Mouse (Mus musculus) hindbrain, embryonic 15.5 days (tissue): ENCODE results near the gene Rorb. TPM values are rescaled to one million over a fixed set of nuclear protein-coding genes. Genes with fewer than 3 reads are reported as not detected.
A peak's percentile ranks its signal among the peaks of the same experiment; 100 is the strongest.

ENCODE experiments used
- ATAC-seq: fragments of 200-750 bp; cut with Nextera tagmentation; 2 replicates; pipeline ENCODE4 v1.8.0; 2017; ENCODE audit warnings: low read depth, moderate number of reproducible peaks, moderate TSS enrichment; ENCODE audit not compliant: low FRiP score
- H3K27ac ChIP-seq: fragments of 300-500 bp; sonication (generic); replicated peaks from 2 replicates; pipeline ENCODE4 v1.5.1; 2015; ENCODE audit warnings: mild to moderate bottlenecking, inconsistent platforms
- H3K27me3 ChIP-seq: fragments of 300-500 bp; sonication (generic); 2 replicates; pipeline ENCODE4 v1.6.1; 2015; ENCODE audit warnings: control low read depth, inconsistent platforms
- H3K36me3 ChIP-seq: fragments of 300-500 bp; sonication (generic); 2 replicates; pipeline ENCODE4 v1.6.1; 2015; ENCODE audit warnings: control low read depth, inconsistent platforms
- H3K4me1 ChIP-seq: fragments of 300-500 bp; sonication (generic); replicated peaks from 2 replicates; pipeline ENCODE4 v1.6.1; 2015; ENCODE audit warnings: control low read depth, inconsistent platforms
- H3K4me2 ChIP-seq: fragments of 300-500 bp; sonication (generic); 2 replicates; pipeline ENCODE4 v1.6.1; 2015; ENCODE audit warnings: moderate library complexity, mild to moderate bottlenecking, inconsistent platforms
- H3K4me3 ChIP-seq: fragments of 300-500 bp; sonication (generic); 2 replicates; pipeline ENCODE4 v1.5.1; 2015; ENCODE audit warnings: mild to moderate bottlenecking, inconsistent platforms
- H3K9ac ChIP-seq: fragments of 300-500 bp; sonication (generic); 2 replicates; pipeline ENCODE4 v1.6.1; 2015; ENCODE audit warnings: inconsistent platforms
- H3K9me3 ChIP-seq: fragments of 300-500 bp; sonication (generic); 2 replicates; pipeline ENCODE4 v1.6.1; 2016; ENCODE audit warnings: control low read depth, inconsistent platforms
- WGBS: fragments of 180-500 bp; shearing (Covaris S2); methylation state at CpG from one replicate; pipeline ENCODE4 v1.1.7; 2015; 5-methylcytosine and 5-hydroxymethylcytosine counted together
- polyA plus RNA-seq: library from polyadenylated mRNA; unstranded; fragments of >200 nt; fragmentation: Nextera tagmentation; extraction: Ambion mirVana; gene quantifications from 2 replicates; pipeline ENCODE4 v1.2.1, GENCODE M21; 2015

Rorb gene
- polyA plus RNA-seq, 1 experiment from 2014 or later = 15.4 TPM

GRCm38 (mm10) chr19:18998966-18999365, 112.0 kb downstream of the Rorb start:
- Histone ChIP-seq H3K4me3 (no peak overlapping the region), H3K27me3 (no peaks in the 10 kb centered on the region), H3K9ac (no peak overlapping the region), H3K9me3 (no peaks in the 10 kb centered on the region), H3K36me3 (no peaks in the 10 kb centered on the region), H3K4me1 (no peaks in the 10 kb centered on the region), H3K27ac (no peak overlapping the region), H3K4me2 (no peak overlapping the region)
- no peak for ATAC-seq
- 90% methylated on average over 8 of the region's 8 CpGs for WGBS

DNA sequence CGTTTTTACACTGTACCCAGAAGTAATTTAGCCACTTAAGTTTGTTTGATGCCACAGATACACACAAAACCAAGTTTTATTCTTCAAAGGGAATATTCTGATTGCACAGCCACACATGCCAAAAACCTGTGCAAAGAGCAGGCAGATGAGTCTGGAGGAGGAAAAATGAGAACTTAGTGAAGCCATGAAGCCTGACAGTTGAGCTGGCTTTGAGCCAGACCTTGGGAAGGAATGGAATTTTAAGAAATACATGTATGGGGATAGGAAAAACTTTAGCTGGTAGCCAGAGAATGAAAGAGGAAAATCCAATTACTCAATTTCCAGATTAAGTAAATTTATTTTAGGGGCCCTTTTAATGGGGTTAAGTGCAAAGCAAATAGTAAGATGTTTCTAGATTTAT, 113.3 kb downstream of the Rorb start:
- ATAC-seq = no peak
- no peaks in the 10 kb centered on the region for H3K9me3 ChIP-seq
- H3K36me3 ChIP-seq = no peaks in the 10 kb centered on the region
- H3K27me3 ChIP-seq = no peaks in the 10 kb centered on the region
- no peak overlapping the region for H3K27ac ChIP-seq
- H3K9ac ChIP-seq = no peak overlapping the region
- no peak overlapping the region for H3K4me2 ChIP-seq
- H3K4me3 ChIP-seq = no peak overlapping the region
- 77% methylated on average over 1 of the region's 1 CpGs for WGBS
- no peaks in the 10 kb centered on the region for H3K4me1 ChIP-seq

- Histone ChIP-seq H3K4me2 (no peak overlapping the region), H3K36me3 (no peaks in the 10 kb centered on the region), H3K4me1 (no peaks in the 10 kb centered on the region), H3K4me3 (no peak overlapping the region), H3K27ac (no peak overlapping the region), H3K27me3 (no peaks in the 10 kb centered on the region), H3K9me3 (no peaks in the 10 kb centered on the region), H3K9ac (no peak overlapping the region)
- ATAC-seq = no peak
- 62% methylated on average over 5 of the region's 5 CpGs for WGBS
Observed at GRCm38 (mm10) chr19:18979996-18980395, 131.0 kb downstream of the Rorb start.

DNA sequence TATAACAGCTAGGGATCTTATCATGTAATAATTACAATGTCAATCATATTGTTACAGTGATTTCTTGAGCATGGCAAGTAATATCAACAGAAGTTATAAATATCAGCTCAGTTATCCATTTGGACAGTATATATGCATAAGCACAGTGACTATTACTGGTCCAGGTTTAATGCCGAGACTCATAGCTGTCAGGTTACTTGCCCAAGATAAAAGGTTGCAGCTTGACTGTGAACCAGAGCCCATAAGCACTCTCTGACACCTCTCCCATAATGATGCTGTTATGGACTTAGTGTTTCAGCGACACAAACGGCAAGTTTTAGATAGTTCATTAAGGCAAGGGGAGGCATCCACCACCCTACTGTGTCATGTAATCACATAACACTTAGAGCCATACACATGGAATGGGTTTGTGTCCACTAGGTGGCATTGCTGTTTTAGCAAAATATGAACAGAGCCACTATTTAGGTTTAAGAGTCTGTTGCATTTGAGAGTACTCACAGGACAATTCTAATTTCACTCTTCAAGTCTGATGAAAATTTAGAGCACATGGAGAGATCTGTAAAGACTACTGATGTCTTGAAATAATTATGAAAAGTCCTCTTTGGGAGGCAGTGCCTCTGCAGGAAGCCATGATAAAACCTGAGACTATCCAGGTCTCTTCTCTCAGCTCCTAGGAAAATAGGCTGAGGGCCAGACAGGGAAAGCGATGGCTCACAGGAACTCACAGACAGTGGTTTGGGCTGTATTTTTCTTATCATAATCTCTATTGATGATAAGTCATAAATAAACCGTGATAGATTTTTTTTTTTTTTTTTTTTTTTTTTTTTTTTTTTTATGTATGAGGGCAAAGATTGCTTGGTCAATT, 136.0 kb downstream of the Rorb start:
- ATAC-seq = peak; percentile 87

DNA sequence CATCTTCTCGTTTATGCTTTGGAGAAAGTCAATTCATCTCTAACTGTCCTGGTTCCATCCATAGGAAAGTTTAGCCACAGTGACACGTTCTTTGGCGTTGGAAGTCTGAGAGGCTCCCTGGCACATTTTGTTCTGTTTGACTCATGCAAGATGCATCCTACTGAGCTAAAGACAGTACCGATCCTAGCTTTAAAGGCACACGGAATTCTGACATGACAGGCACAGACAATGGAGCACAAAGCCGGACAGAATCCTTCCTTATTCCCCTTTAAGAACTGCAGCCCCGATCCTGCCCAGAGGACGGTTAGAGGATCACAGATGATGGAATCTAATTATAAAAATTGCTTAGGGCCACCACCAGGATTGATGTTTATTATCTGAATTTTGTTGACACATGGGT, 141.6 kb downstream of the Rorb start:
- Histone ChIP-seq H3K4me1 (no peaks in the 10 kb centered on the region), H3K4me2 (peak overlapping the region; percentile 24; the same call in 1 of the 2 replicates), H3K9me3 (no peaks in the 10 kb centered on the region), H3K9ac (no peak overlapping the region), H3K27ac (no peak overlapping the region), H3K36me3 (no peaks in the 10 kb centered on the region), H3K27me3 (no peaks in the 10 kb centered on the region), H3K4me3 (no peak overlapping the region)
- WGBS = 16% methylated on average over 8 of the region's 8 CpGs
- ATAC-seq = no peak

More for the DNA sequence above, 136.0 kb downstream of the Rorb start:
- no peaks in the 10 kb centered on the region for H3K36me3 ChIP-seq
- WGBS = 58% methylated on average over 5 of the region's 5 CpGs
- no peak overlapping the region for H3K4me3 ChIP-seq
- H3K27me3 ChIP-seq = no peaks in the 10 kb centered on the region
- no peak overlapping the region for H3K9ac ChIP-seq
- H3K4me2 ChIP-seq = no peak overlapping the region
- no peaks in the 10 kb centered on the region for H3K4me1 ChIP-seq
- H3K9me3 ChIP-seq = no peaks in the 10 kb centered on the region
- no peak overlapping the region for H3K27ac ChIP-seq

DNA sequence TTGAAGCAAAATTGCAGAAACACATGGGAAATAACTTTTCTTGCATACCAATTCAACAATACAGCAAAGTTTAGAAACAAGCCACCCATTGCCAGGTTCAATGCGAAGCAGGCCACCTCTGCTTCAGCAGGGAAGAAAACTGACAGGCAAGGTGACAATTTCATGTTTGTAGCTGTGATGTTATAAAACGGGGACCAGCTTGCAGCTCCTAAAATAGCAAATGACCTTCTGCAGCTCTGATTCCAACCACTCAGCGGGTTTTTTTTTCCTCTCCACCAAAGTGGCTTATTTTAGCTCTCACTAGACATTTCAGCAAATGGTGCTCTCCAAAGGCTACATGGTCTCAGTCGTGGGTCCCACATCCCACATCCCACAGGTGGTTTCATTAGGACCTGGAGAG, 143.7 kb downstream of the Rorb start:
- Histone ChIP-seq H3K36me3 (no peaks in the 10 kb centered on the region), H3K9ac (no peak overlapping the region)

DNA sequence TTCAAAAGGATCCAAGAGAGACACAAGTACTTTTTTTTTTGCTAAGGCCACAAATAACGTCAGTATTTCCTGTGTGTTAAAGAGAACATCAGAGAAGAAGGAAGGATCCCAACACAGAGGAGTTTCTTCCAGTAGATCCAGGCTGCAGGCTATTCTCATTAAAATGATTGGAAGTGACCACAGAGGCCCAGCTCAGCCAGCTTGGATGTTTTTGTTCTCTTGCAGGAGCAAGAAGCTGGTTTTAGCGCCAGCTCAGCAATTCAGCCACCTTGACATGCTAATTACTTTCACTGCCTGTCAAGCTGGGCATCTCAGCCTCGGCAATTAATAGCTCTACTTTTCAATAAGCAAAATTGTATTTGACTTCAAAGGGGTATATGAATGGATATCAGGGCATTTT, 151.1 kb downstream of the Rorb start:
- no peaks in the 10 kb centered on the region for H3K9me3 ChIP-seq
- H3K4me3 ChIP-seq = no peak overlapping the region
- WGBS = 14% methylated on average over 3 of the region's 3 CpGs
- peaks cover 7% of the 10 kb centered on the region; the same call in 1 of the 2 replicates for H3K4me1 ChIP-seq
- no peak overlapping the region for H3K9ac ChIP-seq
- no peak overlapping the region; the same call in 1 of the 2 replicates for H3K27ac ChIP-seq
- ATAC-seq = no peak
- no peak overlapping the region for H3K4me2 ChIP-seq
- no peaks in the 10 kb centered on the region for H3K36me3 ChIP-seq
- no peaks in the 10 kb centered on the region for H3K27me3 ChIP-seq

More for the DNA sequence above, 143.7 kb downstream of the Rorb start:
- Histone ChIP-seq H3K4me1 (no peaks in the 10 kb centered on the region), H3K27me3 (no peaks in the 10 kb centered on the region), H3K4me3 (no peak overlapping the region), H3K27ac (no peak overlapping the region), H3K9me3 (no peaks in the 10 kb centered on the region), H3K4me2 (no peak overlapping the region)
- WGBS = 81% methylated on average over 4 of the region's 4 CpGs
- ATAC-seq = no peak

DNA sequence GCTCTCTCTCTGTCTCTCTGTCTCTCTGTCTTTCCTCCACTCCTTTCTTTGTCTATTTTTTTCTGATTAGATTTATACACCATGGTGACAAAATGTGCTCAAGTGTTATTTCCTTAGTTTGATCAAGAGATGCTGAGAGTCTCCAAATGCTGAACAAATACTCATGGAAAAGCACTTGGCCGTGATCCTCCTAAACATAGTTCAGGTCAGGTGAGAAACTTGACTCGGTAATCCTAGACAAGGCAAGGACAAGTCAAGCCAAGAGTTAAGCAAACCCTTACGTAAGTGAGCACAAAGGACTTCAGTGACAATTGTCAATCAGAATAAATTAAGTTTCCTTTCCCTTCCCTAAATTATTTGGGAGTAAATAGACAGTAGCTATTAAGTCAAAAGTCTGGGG, 158.2 kb downstream of the Rorb start:
- Histone ChIP-seq H3K27ac (no peak overlapping the region), H3K9ac (no peak overlapping the region), H3K9me3 (no peaks in the 10 kb centered on the region), H3K4me2 (no peak overlapping the region), H3K4me1 (no peaks in the 10 kb centered on the region), H3K27me3 (no peaks in the 10 kb centered on the region), H3K36me3 (0 out of 2 replicates have a peak, but pooled peaks cover 2% of the 10 kb centered on the region), H3K4me3 (no peak overlapping the region)
- 87% methylated on average over 3 of the region's 3 CpGs for WGBS
- ATAC-seq = no peak

- Histone ChIP-seq H3K4me1 (no peaks in the 10 kb centered on the region), H3K9ac (no peak overlapping the region), H3K4me3 (no peak overlapping the region), H3K27me3 (no peaks in the 10 kb centered on the region), H3K4me2 (no peak overlapping the region), H3K36me3 (0 out of 2 replicates have a peak, but pooled peaks cover 2% of the 10 kb centered on the region), H3K27ac (no peak overlapping the region), H3K9me3 (no peaks in the 10 kb centered on the region)
- no peak for ATAC-seq
- WGBS = 73% methylated on average over 3 of the region's 3 CpGs
Observed at GRCm38 (mm10) chr19:18947193-18947592, 163.8 kb downstream of the Rorb start.

DNA sequence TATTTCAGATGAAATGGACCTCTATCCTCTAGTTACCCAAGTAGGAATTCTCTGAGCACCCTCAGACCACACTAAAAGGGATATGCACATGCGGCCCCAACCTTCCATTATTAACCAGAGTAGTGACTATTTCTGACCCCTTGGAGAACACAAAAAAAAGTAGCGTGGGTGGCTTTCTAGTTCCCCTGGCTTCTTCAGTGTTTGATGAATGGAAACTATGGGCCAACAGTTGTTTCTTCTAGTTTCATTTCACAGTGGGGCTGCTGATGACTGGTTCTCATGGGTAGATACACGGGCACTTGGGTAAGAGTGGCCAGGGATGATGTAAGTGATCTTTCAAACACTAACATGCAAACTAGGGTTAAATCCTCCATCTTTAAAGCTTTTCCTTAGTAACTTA, 165.7 kb downstream of the Rorb start:
- Histone ChIP-seq H3K4me3 (no peak overlapping the region), H3K4me2 (no peak overlapping the region), H3K27me3 (no peaks in the 10 kb centered on the region), H3K27ac (no peak overlapping the region), H3K36me3 (no peaks in the 10 kb centered on the region), H3K9me3 (no peaks in the 10 kb centered on the region), H3K4me1 (no peaks in the 10 kb centered on the region), H3K9ac (no peak overlapping the region)
- WGBS = 94% methylated on average over 3 of the region's 3 CpGs
- no peak for ATAC-seq

- no peaks in the 10 kb centered on the region for H3K4me1 ChIP-seq
- WGBS = 79% methylated on average over 6 of the region's 6 CpGs
- no peak overlapping the region for H3K9ac ChIP-seq
- H3K27ac ChIP-seq = no peak overlapping the region
- no peaks in the 10 kb centered on the region for H3K27me3 ChIP-seq
- H3K36me3 ChIP-seq = no peaks in the 10 kb centered on the region
- ATAC-seq = no peak
- no peak overlapping the region for H3K4me2 ChIP-seq
- H3K9me3 ChIP-seq = no peaks in the 10 kb centered on the region
- H3K4me3 ChIP-seq = no peak overlapping the region
Observed at GRCm38 (mm10) chr19:18941391-18941790, 169.6 kb downstream of the Rorb start.

- ATAC-seq = no peak
- Histone ChIP-seq H3K36me3 (no peaks in the 10 kb centered on the region), H3K27ac (no peak overlapping the region), H3K4me3 (no peak overlapping the region), H3K9me3 (no peaks in the 10 kb centered on the region), H3K4me1 (no peaks in the 10 kb centered on the region), H3K4me2 (no peak overlapping the region), H3K27me3 (no peaks in the 10 kb centered on the region), H3K9ac (no peak overlapping the region)
Observed at GRCm38 (mm10) chr19:18911755-18912340, 199.1 kb downstream of the Rorb start.
